Mouse (Mus musculus): Measurements from ENCODE around the gene Scgb1b17.
"Not testable (repeated sequence)": the region's sequence is repeated elsewhere in the genome, so short reads cannot be mapped to it uniquely, and the experiment has no call there.

Scgb1b17 gene

DNA sequence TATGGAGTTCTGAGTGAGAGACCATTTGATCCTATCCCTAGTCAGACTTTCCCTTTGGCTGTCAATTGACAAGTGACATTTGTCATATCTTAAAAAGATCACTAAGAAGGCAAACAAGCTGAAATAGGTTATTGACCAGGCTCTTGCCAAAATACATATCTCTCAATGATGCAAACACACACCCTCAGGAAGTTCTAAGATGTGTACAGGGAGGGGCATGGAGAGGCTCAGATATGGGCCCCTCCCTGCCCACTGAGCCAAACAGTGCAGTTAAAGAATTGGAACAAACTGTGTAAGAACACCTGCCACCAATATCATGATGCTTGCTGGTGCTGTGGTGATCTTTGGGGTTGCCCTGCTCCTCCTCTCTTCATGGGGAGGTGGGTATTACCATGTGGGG, at the start of gene Scgb1b17:
Gene Scgb1b17 (plus strand): TSS at position 301 of the 400 bp plus-strand sequence.
- not testable (repeated sequence) for DNase-seq

DNA sequence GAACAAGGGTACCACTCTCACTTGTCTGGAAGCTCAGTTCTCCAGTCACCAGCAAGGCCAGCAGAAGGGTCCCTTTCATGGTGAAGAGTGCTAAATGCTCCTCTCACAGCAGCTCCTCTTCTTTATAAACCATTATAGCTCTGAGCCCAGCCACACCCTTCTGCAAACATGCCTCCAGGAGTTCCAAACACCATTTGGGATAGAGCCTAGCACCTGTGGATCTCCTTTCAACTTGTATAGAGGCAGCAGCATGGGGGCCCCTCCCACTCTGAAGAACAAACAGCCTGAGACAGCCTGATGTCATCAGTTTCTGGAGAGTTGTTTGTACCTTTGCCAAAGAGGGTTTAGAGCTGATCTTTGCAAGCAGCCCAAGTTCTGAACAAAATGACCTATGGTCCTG, 6.8 kb upstream of the Scgb1b17 start, which contains the start of gene Scgb2b17:
Gene Scgb2b17 (minus strand): TSS at position 101 of the 400 bp plus-strand sequence.
- not testable (repeated sequence) for DNase-seq

All from kidney, adult 8-10 months (tissue).